ENCODE assay signal across 22 mouse cellular contexts in the genomic region with DNA sequence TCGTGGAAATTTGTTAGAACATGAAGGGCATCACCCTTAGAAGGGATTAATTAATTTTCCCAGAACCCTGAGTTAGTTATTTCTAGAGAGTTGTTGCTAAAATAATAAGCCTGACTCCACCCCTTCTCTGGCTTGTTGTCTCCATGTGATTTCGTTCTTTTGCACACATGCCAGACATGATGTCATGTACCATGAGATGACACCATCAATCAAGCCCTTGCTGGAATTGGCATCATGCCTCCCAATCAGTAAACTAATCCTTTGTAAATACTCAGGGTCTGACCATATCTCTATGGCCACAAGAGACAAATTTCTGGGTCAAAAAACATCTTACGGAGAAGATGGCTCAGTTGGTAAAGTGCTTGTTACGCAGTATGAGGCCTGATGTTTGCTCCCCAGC.
DNase-seq lines count a peak whose midpoint lies in the region; ATAC-seq lines count a peak whose summit lies in the region.
"Had no signal": no experiment of that assay in that cellular context is flagged by ENCODE, and none has a peak within 500 bp of the region (broad histone marks: within the 10 kb centered on the region; RNA-seq: fewer than 3 reads in every experiment).

No protein-coding gene starts in this region.

- intact Hi-C loops in heart, postnatal 10 days (cut with DNase I): no loop called here

- H3K27ac ChIP-seq in heart, embryonic 12.5 days (ENCODE audit: poor library complexity, severe bottlenecking): no peak overlapping the region
- H3K27ac ChIP-seq in hindbrain, embryonic 14.5 days: no peak overlapping the region
- H3K27ac ChIP-seq in kidney, embryonic 16.5 days (ENCODE audit: low read length): no peak overlapping the region
- H3K27ac ChIP-seq: gastrocnemius, adult 2 months; heart, embryonic 15.5 days; midbrain, embryonic 15.5 days had no signal

- peak; percentile 22 to 30 for DNase-seq in heart, postnatal 10 days
- DNase-seq in 3T3-L1 (ENCODE audit: low read depth, low spot score) (peak; percentile 17), NIH3T3 (ENCODE audit: low read depth) (peak; percentile 41)
- DNase-seq in lung, postnatal 14 days: peak; percentile 40
- no peak for DNase-seq in hindbrain, embryonic 14.5 days (ENCODE audit: low spot score)
- no peak for DNase-seq in thymus, postnatal 14 days
- DNase-seq: cerebellum, adult 11-12 months; cerebellum, postnatal 25 days; embryo, embryonic 11 days; forebrain, postnatal 0 days; gastrocnemius, adult 2 months; heart, adult 11 months; kidney, adult 8-10 months; kidney, postnatal 36 days; thymus, adult 18-20 months had no signal

- H3K4me2 ChIP-seq in heart, embryonic 12.5 days: no peak overlapping the region
- no peak overlapping the region for H3K4me2 ChIP-seq in hindbrain, embryonic 14.5 days (replicated peaks)
- no peak overlapping the region for H3K4me2 ChIP-seq in kidney, embryonic 16.5 days (replicated peaks; ENCODE audit: low read depth, low read length)
- H3K4me2 ChIP-seq: heart, embryonic 15.5 days; midbrain, embryonic 15.5 days had no signal

- 0 out of 2 replicates have a peak, but pooled peaks cover 3% of the 10 kb centered on the region for H3K9me3 ChIP-seq in heart, embryonic 12.5 days (replicated peaks)
- H3K9me3 ChIP-seq in hindbrain, embryonic 14.5 days (ENCODE audit: control insufficient read depth, low read length): no peaks in the 10 kb centered on the region
- no peaks in the 10 kb centered on the region for H3K9me3 ChIP-seq in kidney, embryonic 16.5 days (ENCODE audit: low read length)
- H3K9me3 ChIP-seq: heart, embryonic 15.5 days; midbrain, embryonic 15.5 days had no signal

- H3K4me1 ChIP-seq in heart, embryonic 12.5 days (replicated peaks): 0 out of 2 replicates have a peak, but pooled peaks cover 4% of the 10 kb centered on the region
- no peaks in the 10 kb centered on the region for H3K4me1 ChIP-seq in hindbrain, embryonic 14.5 days (replicated peaks; ENCODE audit: control insufficient read depth, insufficient read depth, low read length)
- no peaks in the 10 kb centered on the region for H3K4me1 ChIP-seq in kidney, embryonic 16.5 days (ENCODE audit: insufficient read depth, low read length)
- H3K4me1 ChIP-seq: midbrain, embryonic 15.5 days had no signal

- ATAC-seq in heart, embryonic 12.5 days (ENCODE audit: insufficient number of reproducible peaks, low FRiP score): no peak
- no peak for ATAC-seq in hindbrain, embryonic 14.5 days (ENCODE audit: low FRiP score)
- no peak for ATAC-seq in kidney, embryonic 16.5 days (ENCODE audit: low FRiP score, low TSS enrichment)
- ATAC-seq: forebrain, postnatal 0 days; inflammation-experienced regulatory T-cells, adult 6 months; midbrain, embryonic 15.5 days; Patski had no signal

- H3K9ac ChIP-seq in heart, embryonic 12.5 days: no peak overlapping the region
- no peak overlapping the region for H3K9ac ChIP-seq in hindbrain, embryonic 14.5 days
- H3K9ac ChIP-seq in kidney, embryonic 16.5 days (replicated peaks; ENCODE audit: low read length): no peak overlapping the region
- H3K9ac ChIP-seq: forebrain, postnatal 0 days; heart, embryonic 15.5 days; midbrain, embryonic 15.5 days had no signal

- H3K4me3 ChIP-seq in heart, embryonic 12.5 days: no peak overlapping the region
- H3K4me3 ChIP-seq in hindbrain, embryonic 14.5 days (replicated peaks; ENCODE audit: low read length): no peak overlapping the region
- H3K4me3 ChIP-seq in kidney, embryonic 16.5 days (ENCODE audit: low read length): no peak overlapping the region
- H3K4me3 ChIP-seq: gastrocnemius, adult 2 months; heart, embryonic 15.5 days; midbrain, embryonic 15.5 days; myocyte had no signal

- H3K27me3 ChIP-seq in heart, embryonic 12.5 days (replicated peaks): no peaks in the 10 kb centered on the region
- no peaks in the 10 kb centered on the region for H3K27me3 ChIP-seq in hindbrain, embryonic 14.5 days (ENCODE audit: control insufficient read depth, insufficient read depth, low read length)
- H3K27me3 ChIP-seq in kidney, embryonic 16.5 days (ENCODE audit: insufficient read depth, low read length): no peaks in the 10 kb centered on the region
- H3K27me3 ChIP-seq: heart, embryonic 15.5 days; midbrain, embryonic 15.5 days; Patski had no signal

- WGBS in heart, embryonic 12.5 days: 76% methylated on average over 4 of the region's 4 CpGs
- WGBS in hindbrain, embryonic 14.5 days: 85% methylated on average over 4 of the region's 4 CpGs
- 79% methylated on average over 4 of the region's 4 CpGs for WGBS in kidney, embryonic 16.5 days

- H3K36me3 ChIP-seq in heart, embryonic 12.5 days: no peaks in the 10 kb centered on the region
- no peaks in the 10 kb centered on the region for H3K36me3 ChIP-seq in hindbrain, embryonic 14.5 days (replicated peaks; ENCODE audit: control insufficient read depth, insufficient read depth)
- H3K36me3 ChIP-seq in kidney, embryonic 16.5 days (ENCODE audit: insufficient read depth, low read length): no peaks in the 10 kb centered on the region
- H3K36me3 ChIP-seq: heart, embryonic 15.5 days; midbrain, embryonic 15.5 days had no signal

Comparison
In these comparisons a context has a peak if more than half of its experiments do, and no peak if none do; other contexts are left out.
1. DNase-seq: peak in heart, postnatal 10 days (2 of 2), 3T3-L1 (single experiment), NIH3T3 (single experiment) and lung, postnatal 14 days (single experiment); none in hindbrain, embryonic 14.5 days (single experiment) and thymus, postnatal 14 days (single experiment).